In genomic region chr11:52567945-52568687, GRCm38 (mm10) we compare ENCODE assay signal across 14 mouse cellular contexts.
DNase-seq lines count a peak whose midpoint lies in the region; ATAC-seq lines count a peak whose summit lies in the region.
"Had no signal": no experiment of that assay in that cellular context is flagged by ENCODE, and none has a peak within 500 bp of the region (broad histone marks: within the 10 kb centered on the region; RNA-seq: fewer than 3 reads in every experiment).

No protein-coding gene starts in this region.

- H3K4me3 ChIP-seq in midbrain, embryonic 14.5 days (replicated peaks; ENCODE audit: low read depth, low read length): no peak overlapping the region
- no peak overlapping the region for H3K4me3 ChIP-seq in midbrain, embryonic 10.5 days
- no peak overlapping the region for H3K4me3 ChIP-seq in hindbrain, embryonic 13.5 days
- H3K4me3 ChIP-seq in limb, embryonic 11.5 days (ENCODE audit: low read depth, low read length): no peak overlapping the region
- H3K4me3 ChIP-seq: embryonic facial prominence, embryonic 12.5 days; gastrocnemius, adult 2 months; heart, embryonic 15.5 days; limb, embryonic 13.5 days; myocyte had no signal

- 43% methylated on average over 13 of the region's 13 CpGs for WGBS in midbrain, embryonic 14.5 days
- 69% methylated on average over 13 of the region's 13 CpGs for WGBS in midbrain, embryonic 10.5 days
- WGBS in hindbrain, embryonic 13.5 days: 46% methylated on average over 13 of the region's 13 CpGs
- 38% methylated on average over 13 of the region's 13 CpGs for WGBS in limb, embryonic 11.5 days

- no peaks in the 10 kb centered on the region for H3K27me3 ChIP-seq in midbrain, embryonic 14.5 days (ENCODE audit: control insufficient read depth, insufficient read depth, low read length)
- peaks cover 5% of the 10 kb centered on the region; the same call in 1 of the 2 replicates for H3K27me3 ChIP-seq in midbrain, embryonic 10.5 days (ENCODE audit: low read depth, poor library complexity, severe bottlenecking)
- H3K27me3 ChIP-seq in hindbrain, embryonic 13.5 days: 0 out of 2 replicates have a peak, but pooled peaks cover 4% of the 10 kb centered on the region
- H3K27me3 ChIP-seq in limb, embryonic 11.5 days (ENCODE audit: control insufficient read depth, insufficient read depth, low read length): no peaks in the 10 kb centered on the region
- H3K27me3 ChIP-seq: embryonic facial prominence, embryonic 12.5 days; heart, embryonic 15.5 days had no signal

- H3K9me3 ChIP-seq in midbrain, embryonic 14.5 days (ENCODE audit: control insufficient read depth, low read length): no peaks in the 10 kb centered on the region
- H3K9me3 ChIP-seq in midbrain, embryonic 10.5 days (replicated peaks): no peaks in the 10 kb centered on the region
- H3K9me3 ChIP-seq in hindbrain, embryonic 13.5 days: no peaks in the 10 kb centered on the region
- no peaks in the 10 kb centered on the region for H3K9me3 ChIP-seq in limb, embryonic 11.5 days (ENCODE audit: control insufficient read depth, low read length)
- H3K9me3 ChIP-seq: embryonic facial prominence, embryonic 12.5 days; heart, embryonic 15.5 days; limb, embryonic 13.5 days had no signal

- peaks cover 15% of the 10 kb centered on the region; the same call in 1 of the 2 replicates for H3K4me1 ChIP-seq in midbrain, embryonic 14.5 days (ENCODE audit: control insufficient read depth, insufficient read depth, low read length)
- peaks cover 42% of the 10 kb centered on the region for H3K4me1 ChIP-seq in midbrain, embryonic 10.5 days
- H3K4me1 ChIP-seq in hindbrain, embryonic 13.5 days (replicated peaks): peaks cover 44% of the 10 kb centered on the region
- H3K4me1 ChIP-seq in limb, embryonic 11.5 days (ENCODE audit: control insufficient read depth, insufficient read depth, low read length): peaks cover 18% of the 10 kb centered on the region

- ATAC-seq in midbrain, embryonic 14.5 days (ENCODE audit: low FRiP score, low TSS enrichment): no peak
- peak; percentile 55; the same call in 1 of the 2 replicates for ATAC-seq in hindbrain, embryonic 13.5 days (ENCODE audit: low FRiP score)
- ATAC-seq in limb, embryonic 11.5 days (ENCODE audit: insufficient number of reproducible peaks, low FRiP score, low TSS enrichment, low read depth): peak; percentile 47; the same call in 1 of the 2 replicates
- no peak for ATAC-seq in activated CD4-positive, CD25-positive, alpha-beta regulatory T cell, adult 4 months
- ATAC-seq: lung, postnatal 0 days had no signal

- H3K27ac ChIP-seq in midbrain, embryonic 14.5 days (replicated peaks; ENCODE audit: low read depth, low read length): 0 out of 2 replicates have a peak overlapping the region, but pooled peaks have one; percentile 9
- no peak overlapping the region for H3K27ac ChIP-seq in midbrain, embryonic 10.5 days (replicated peaks)
- 0 out of 2 replicates have a peak overlapping the region, but pooled peaks have one; percentile 37 for H3K27ac ChIP-seq in hindbrain, embryonic 13.5 days
- H3K27ac ChIP-seq in limb, embryonic 11.5 days (replicated peaks; ENCODE audit: low read depth, low read length): no peak overlapping the region
- H3K27ac ChIP-seq: embryonic facial prominence, embryonic 12.5 days; gastrocnemius, adult 2 months; heart, embryonic 15.5 days; limb, embryonic 13.5 days had no signal

- peak; percentile 53 for DNase-seq in midbrain, embryonic 14.5 days
- DNase-seq in midbrain, embryonic 10.5 days (ENCODE audit: low spot score): no peak
- DNase-seq in limb, embryonic 11.5 days (ENCODE audit: low spot score): peak; percentile 32
- DNase-seq in liver: no peak
- no peak for DNase-seq in urinary bladder, adult 18-20 months (ENCODE audit: low spot score in 2 of 2)
- DNase-seq: gastrocnemius, adult 2 months; kidney, adult 9 months had no signal

- no peak overlapping the region for H3K4me2 ChIP-seq in midbrain, embryonic 14.5 days (ENCODE audit: low read length)
- H3K4me2 ChIP-seq in hindbrain, embryonic 13.5 days: no peak overlapping the region
- H3K4me2 ChIP-seq in limb, embryonic 11.5 days (ENCODE audit: low read depth, severe bottlenecking): no peak overlapping the region
- H3K4me2 ChIP-seq: embryonic facial prominence, embryonic 12.5 days; heart, embryonic 15.5 days; limb, embryonic 13.5 days had no signal

- no peaks in the 10 kb centered on the region for H3K36me3 ChIP-seq in midbrain, embryonic 14.5 days (ENCODE audit: control insufficient read depth, insufficient read depth, low read length)
- H3K36me3 ChIP-seq in midbrain, embryonic 10.5 days: no peaks in the 10 kb centered on the region
- no peaks in the 10 kb centered on the region for H3K36me3 ChIP-seq in hindbrain, embryonic 13.5 days
- no peaks in the 10 kb centered on the region for H3K36me3 ChIP-seq in limb, embryonic 11.5 days (ENCODE audit: control insufficient read depth, insufficient read depth, low read length)
- H3K36me3 ChIP-seq: embryonic facial prominence, embryonic 12.5 days; heart, embryonic 15.5 days; limb, embryonic 13.5 days had no signal

- H3K9ac ChIP-seq in midbrain, embryonic 14.5 days (replicated peaks; ENCODE audit: low read length): no peak overlapping the region; the same call in 1 of the 2 replicates
- H3K9ac ChIP-seq in hindbrain, embryonic 13.5 days: no peak overlapping the region
- H3K9ac ChIP-seq in limb, embryonic 11.5 days (ENCODE audit: low read length): no peak overlapping the region
- H3K9ac ChIP-seq: embryonic facial prominence, embryonic 12.5 days; heart, embryonic 15.5 days; limb, embryonic 13.5 days had no signal

Comparison
In these comparisons a context has a peak if more than half of its experiments do, and no peak if none do; other contexts are left out.
1. DNase-seq: peak in midbrain, embryonic 14.5 days (single experiment) and limb, embryonic 11.5 days (single experiment); none in midbrain, embryonic 10.5 days (single experiment), liver (single experiment) and urinary bladder, adult 18-20 months (0 of 2).
2. H3K27ac ChIP-seq: peak in midbrain, embryonic 14.5 days (single experiment) and hindbrain, embryonic 13.5 days (single experiment); none in midbrain, embryonic 10.5 days (single experiment) and limb, embryonic 11.5 days (single experiment).
3. ATAC-seq: peak in hindbrain, embryonic 13.5 days (single experiment) and limb, embryonic 11.5 days (single experiment); none in midbrain, embryonic 14.5 days (single experiment) and activated CD4-positive, CD25-positive, alpha-beta regulatory T cell, adult 4 months (single experiment).